Mouse (Mus musculus) stomach, postnatal 0 days (tissue): ENCODE results near the gene 4933407L21Rik. TPM values are rescaled to one million over a fixed set of nuclear protein-coding genes. Genes with fewer than 3 reads are reported as not detected.

Source experiments
- ATAC-seq: fragments of 200-750 bp; cut with Nextera tagmentation; 2 replicates; pipeline ENCODE4 v1.8.0; 2017; ENCODE audit not compliant: low FRiP score, low TSS enrichment
- DNase-seq: peaks from one replicate; pipeline ENCODE4 v3.0.0-alpha.2; 2016; ENCODE audit warnings: low spot score
- H3K27ac ChIP-seq: fragments of 300-500 bp; sonication (generic); replicated peaks from 2 replicates; pipeline ENCODE4 v1.5.1; 2014; ENCODE audit warnings: mild to moderate bottlenecking, control low read depth
- H3K27me3 ChIP-seq: fragments of 300-500 bp; sonication (generic); 2 replicates; pipeline ENCODE4 v1.6.1; 2014; ENCODE audit warnings: low read length; ENCODE audit not compliant: control insufficient read depth, insufficient read depth
- H3K36me3 ChIP-seq: fragments of 300-500 bp; sonication (generic); 2 replicates; pipeline ENCODE4 v1.6.1; 2014; ENCODE audit warnings: low read length, mixed read lengths; ENCODE audit not compliant: control insufficient read depth, insufficient read depth
- H3K4me1 ChIP-seq: fragments of 300-500 bp; sonication (generic); replicated peaks from 2 replicates; pipeline ENCODE4 v1.6.1; 2014; ENCODE audit warnings: antibody characterized with exemption; ENCODE audit not compliant: control insufficient read depth, insufficient read depth
- H3K4me2 ChIP-seq: fragments of 300-500 bp; sonication (generic); replicated peaks from 2 replicates; pipeline ENCODE4 v1.6.1; 2014; ENCODE audit warnings: low read depth, mild to moderate bottlenecking, control low read depth, moderate library complexity
- H3K4me3 ChIP-seq: fragments of 300-500 bp; sonication (generic); 2 replicates; pipeline ENCODE4 v1.5.1; 2014; ENCODE audit warnings: low read depth, low read length, control low read depth
- H3K9ac ChIP-seq: fragments of 300-500 bp; sonication (generic); 2 replicates; pipeline ENCODE4 v1.6.1; 2014; ENCODE audit warnings: mild to moderate bottlenecking, low read length, control low read depth, mixed read lengths
- H3K9me3 ChIP-seq: fragments of 300-500 bp; sonication (generic); 2 replicates; pipeline ENCODE4 v1.6.1; 2016; ENCODE audit warnings: low read length; ENCODE audit not compliant: control insufficient read depth
- CTCF ChIP-seq: IDR thresholded peaks from 2 replicates; pipeline ENCODE4 v1.5.1; 2016; ENCODE audit warnings: antibody characterized with exemption, low read depth, mild to moderate bottlenecking, moderate library complexity
- EP300 ChIP-seq: optimal IDR thresholded peaks from 2 replicates; pipeline ENCODE3; 2016; ENCODE audit warnings: antibody characterized with exemption
- WGBS: fragments of 180-500 bp; shearing (Covaris S2); extraction: QIAGEN DNeasy Blood & Tissue Kit; methylation state at CpG from one replicate; pipeline ENCODE4 v1.1.7; 2014; 5-methylcytosine and 5-hydroxymethylcytosine counted together
- polyA plus RNA-seq: library from polyadenylated mRNA; unstranded; fragments of >200 nt; fragmentation: Nextera tagmentation; extraction: Ambion mirVana; gene quantifications from 2 replicates; pipeline ENCODE4 v1.2.1, GENCODE M21; 2015

The 4933407L21Rik gene
- polyA plus RNA-seq, 1 experiment from 2014 or later = 0.18 TPM

DNA sequence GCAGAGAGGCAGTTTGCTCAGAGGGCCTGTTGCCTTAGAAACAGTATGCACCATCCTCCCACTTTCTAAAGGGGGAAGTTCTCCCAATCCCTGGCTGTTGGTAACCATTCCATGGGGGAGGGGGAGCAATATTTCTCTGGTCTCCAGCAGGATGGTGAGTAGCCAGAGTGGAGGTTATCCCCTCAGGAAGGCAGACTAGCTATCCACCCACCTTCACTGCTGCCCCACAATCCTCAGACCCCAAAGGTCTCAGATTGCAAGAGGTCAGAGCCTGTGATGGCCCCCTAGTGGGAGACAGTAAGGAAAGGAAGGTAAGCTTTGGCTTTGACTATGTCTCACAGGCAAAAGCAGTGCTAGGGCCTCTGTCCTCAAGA lies 28.9 kb upstream of the 4933407L21Rik start:
- Histone ChIP-seq H3K27me3 (no peaks in the 10 kb centered on the region), H3K4me2 (no peak overlapping the region), H3K9me3 (no peaks in the 10 kb centered on the region), H3K9ac (0 out of 2 replicates have a peak overlapping the region, but pooled peaks have one; percentile 24), H3K4me3 (no peak overlapping the region), H3K27ac (no peak overlapping the region; the same call in 1 of the 2 replicates), H3K36me3 (no peaks in the 10 kb centered on the region), H3K4me1 (peaks cover 39% of the 10 kb centered on the region)
- no peak for TF ChIP-seq EP300
- TF ChIP-seq CTCF = peak; percentile 50
- ATAC-seq = no peak
- no peak for DNase-seq

DNA sequence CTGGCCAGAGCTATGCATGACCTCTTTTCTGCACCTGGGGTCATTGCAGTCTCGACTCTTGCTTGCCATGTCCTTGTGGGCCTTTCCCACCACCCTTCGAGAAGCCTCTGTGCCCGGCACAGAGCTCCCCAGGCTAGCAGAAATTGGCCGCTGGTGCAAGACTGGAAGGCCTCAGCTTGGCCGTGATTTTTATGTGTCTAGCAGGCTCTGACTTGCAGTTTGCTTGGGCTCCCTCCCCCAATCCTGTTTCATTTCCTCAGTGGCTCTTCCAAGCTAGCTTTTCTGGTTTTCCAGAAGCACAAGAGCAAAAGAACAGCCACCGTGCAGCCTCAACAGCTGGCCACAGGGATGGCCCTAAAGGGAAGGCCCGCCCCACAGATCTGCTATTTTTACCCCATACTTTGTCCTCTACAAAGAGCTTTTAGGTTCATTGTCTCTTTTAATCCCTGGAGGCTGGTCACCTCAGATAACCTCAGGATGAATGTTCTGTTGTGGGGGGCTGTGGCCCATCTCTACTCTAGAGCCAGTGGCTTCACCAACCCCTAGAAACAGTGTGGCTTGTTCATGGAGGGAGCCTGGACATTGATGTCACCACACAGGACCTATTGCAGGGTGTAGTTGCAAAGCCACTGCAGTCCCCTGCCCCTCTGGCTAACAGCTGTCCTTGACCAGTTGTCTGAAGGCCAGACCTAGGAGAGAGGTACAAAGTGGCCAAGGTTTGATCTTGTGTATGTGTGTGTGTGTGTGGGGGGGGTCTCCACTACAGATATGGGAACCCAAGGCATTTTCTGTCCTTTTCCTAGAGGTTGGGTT lies 27.6 kb upstream of the 4933407L21Rik start:
- no peaks in the 10 kb centered on the region for H3K27me3 ChIP-seq
- no peaks in the 10 kb centered on the region for H3K9me3 ChIP-seq
- H3K4me1 ChIP-seq = peaks cover 39% of the 10 kb centered on the region
- H3K9ac ChIP-seq = 0 out of 2 replicates have a peak overlapping the region, but pooled peaks have one; percentile 27
- ATAC-seq = no peak
- TF ChIP-seq EP300 (peak; percentile 34), CTCF (no peak)
- H3K27ac ChIP-seq = peak overlapping the region; percentile 70
- H3K36me3 ChIP-seq = peaks cover 3% of the 10 kb centered on the region; the same call in 1 of the 2 replicates
- H3K4me2 ChIP-seq = peak overlapping the region; percentile 27
- H3K4me3 ChIP-seq = no peak overlapping the region
- 52% methylated on average over 7 of the region's 7 CpGs for WGBS
- no peak for DNase-seq

DNA sequence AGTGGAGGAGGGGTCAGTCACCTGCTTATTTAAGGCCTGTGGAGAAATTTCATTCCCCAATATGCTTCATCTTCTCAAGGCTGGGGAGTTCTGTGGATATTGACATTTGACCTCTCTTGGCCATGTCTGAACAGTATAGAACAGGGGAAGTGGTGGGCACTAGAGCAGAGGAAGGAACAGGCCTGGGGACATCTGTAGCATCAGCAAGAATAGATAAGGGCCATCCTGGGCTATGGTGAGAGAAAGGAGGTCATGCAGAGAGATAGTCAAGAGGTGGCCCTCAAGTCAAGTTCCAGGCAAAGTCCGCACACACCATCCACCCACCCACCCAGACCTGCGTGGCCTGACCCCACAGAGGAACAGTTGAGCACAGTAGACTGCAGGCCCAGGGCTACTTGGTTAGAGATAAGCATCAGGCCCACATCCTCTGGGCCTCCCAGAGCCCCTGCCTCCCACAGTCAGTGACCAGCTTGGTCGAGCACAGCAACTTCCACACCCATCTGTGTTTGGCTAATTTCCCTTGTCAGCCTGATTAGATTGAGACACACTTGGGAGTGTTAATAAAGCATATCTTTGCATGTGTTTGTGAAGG lies 26.7 kb upstream of the 4933407L21Rik start:
- ATAC-seq (0 out of 2 replicates have a peak, but pooled peaks have one; percentile 17), DNase-seq (no peak)
- WGBS = 56% methylated on average over 3 of the region's 3 CpGs
- Histone ChIP-seq H3K9me3 (no peaks in the 10 kb centered on the region), H3K9ac (no peak overlapping the region), H3K27ac (peak overlapping the region; percentile 30), H3K4me3 (no peak overlapping the region), H3K27me3 (no peaks in the 10 kb centered on the region), H3K4me2 (peak overlapping the region; percentile 17; the same call in 1 of the 2 replicates), H3K4me1 (peaks cover 34% of the 10 kb centered on the region), H3K36me3 (peaks cover 8% of the 10 kb centered on the region; the same call in 1 of the 2 replicates)
- no peak for TF ChIP-seq CTCF

DNA sequence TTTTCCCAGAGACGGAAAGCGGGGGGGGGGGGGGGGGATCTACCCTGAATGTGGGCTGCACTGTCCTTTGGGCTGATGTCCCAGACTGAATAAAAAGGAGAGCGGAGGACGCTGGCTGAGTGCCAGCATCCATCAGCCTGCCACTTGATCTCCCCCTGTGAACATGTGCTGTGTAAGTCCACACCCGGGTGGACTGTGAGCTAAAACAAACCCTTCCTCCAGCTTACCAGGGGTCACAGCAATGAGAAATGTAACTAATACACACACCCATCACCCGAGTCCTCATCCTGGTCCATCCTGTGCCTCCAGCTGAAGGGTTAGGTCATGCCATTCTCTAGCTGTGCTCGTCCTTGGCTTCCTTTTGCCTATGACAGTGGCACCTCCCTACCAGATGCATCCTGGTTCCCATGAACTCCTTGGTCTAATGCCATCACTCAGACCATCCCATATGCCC lies 26.1 kb upstream of the 4933407L21Rik start:
- ATAC-seq (0 out of 2 replicates have a peak, but pooled peaks have one; percentile 11), DNase-seq (peak; percentile 58)
- WGBS = 17% methylated on average over 7 of the region's 7 CpGs

DNA sequence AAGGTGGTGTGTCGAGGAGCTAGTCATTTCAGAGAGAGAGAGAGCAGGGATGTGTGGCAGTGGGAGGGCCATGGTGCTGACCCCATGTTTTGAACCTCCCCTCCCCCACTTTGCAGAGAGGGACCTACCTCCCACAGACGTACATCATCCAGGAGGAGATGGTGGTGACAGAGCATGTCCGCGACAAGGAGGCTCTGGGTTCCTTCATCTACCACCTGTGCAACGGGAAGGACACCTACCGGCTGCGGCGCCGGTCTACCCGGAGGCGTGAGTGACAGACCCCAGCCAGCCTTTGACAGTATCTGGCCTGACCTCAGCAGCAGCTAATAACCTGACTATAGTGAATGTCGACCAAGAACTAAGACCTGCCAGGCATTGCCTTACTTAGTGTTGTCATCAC lies 21.4 kb upstream of the 4933407L21Rik start:
- Histone ChIP-seq H3K9ac (no peak overlapping the region), H3K27me3 (no peaks in the 10 kb centered on the region), H3K4me3 (no peak overlapping the region), H3K9me3 (no peaks in the 10 kb centered on the region), H3K4me2 (no peak overlapping the region), H3K36me3 (peaks cover 17% of the 10 kb centered on the region; the same call in 1 of the 2 replicates), H3K4me1 (peaks cover 10% of the 10 kb centered on the region), H3K27ac (no peak overlapping the region)
- WGBS = 88% methylated on average over 12 of the region's 12 CpGs
- DNase-seq (no peak), ATAC-seq (no peak)
- no peak for TF ChIP-seq CTCF
- no peak for TF ChIP-seq EP300

More for the DNA sequence above, 26.1 kb upstream of the 4933407L21Rik start:
- Histone ChIP-seq H3K27me3 (no peaks in the 10 kb centered on the region), H3K36me3 (peaks cover 13% of the 10 kb centered on the region; the same call in 1 of the 2 replicates), H3K4me2 (peak overlapping the region; percentile 17; the same call in 1 of the 2 replicates), H3K9me3 (no peaks in the 10 kb centered on the region), H3K27ac (peak overlapping the region; percentile 30; the same call in 1 of the 2 replicates), H3K9ac (no peak overlapping the region), H3K4me3 (no peak overlapping the region), H3K4me1 (peaks cover 31% of the 10 kb centered on the region)
- no peak for TF ChIP-seq EP300
